Mouse (Mus musculus): ENCODE data around the gene Slc35a5.

The Slc35a5 gene

DNA sequence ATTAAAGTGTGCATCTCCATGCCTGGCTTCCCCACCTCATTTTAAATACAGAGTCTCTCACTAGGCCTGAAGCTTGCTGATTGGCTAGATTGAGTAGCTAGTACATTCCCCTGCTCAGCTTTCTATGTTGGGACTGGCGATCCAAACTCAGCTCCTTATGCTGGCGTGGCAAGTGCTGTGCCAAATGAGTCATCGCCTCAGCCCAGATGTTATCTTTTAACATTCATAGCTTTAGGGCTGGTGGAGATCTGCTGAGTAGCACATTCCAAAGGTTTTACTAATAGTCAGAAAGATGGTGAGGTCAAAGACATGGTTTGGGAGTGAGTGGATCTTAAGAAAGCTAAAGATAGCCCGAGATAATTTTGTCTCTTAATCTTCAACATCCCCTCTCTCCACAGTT, 48.0 kb downstream of the Slc35a5 start:
- DNase-seq, result no peak

DNA sequence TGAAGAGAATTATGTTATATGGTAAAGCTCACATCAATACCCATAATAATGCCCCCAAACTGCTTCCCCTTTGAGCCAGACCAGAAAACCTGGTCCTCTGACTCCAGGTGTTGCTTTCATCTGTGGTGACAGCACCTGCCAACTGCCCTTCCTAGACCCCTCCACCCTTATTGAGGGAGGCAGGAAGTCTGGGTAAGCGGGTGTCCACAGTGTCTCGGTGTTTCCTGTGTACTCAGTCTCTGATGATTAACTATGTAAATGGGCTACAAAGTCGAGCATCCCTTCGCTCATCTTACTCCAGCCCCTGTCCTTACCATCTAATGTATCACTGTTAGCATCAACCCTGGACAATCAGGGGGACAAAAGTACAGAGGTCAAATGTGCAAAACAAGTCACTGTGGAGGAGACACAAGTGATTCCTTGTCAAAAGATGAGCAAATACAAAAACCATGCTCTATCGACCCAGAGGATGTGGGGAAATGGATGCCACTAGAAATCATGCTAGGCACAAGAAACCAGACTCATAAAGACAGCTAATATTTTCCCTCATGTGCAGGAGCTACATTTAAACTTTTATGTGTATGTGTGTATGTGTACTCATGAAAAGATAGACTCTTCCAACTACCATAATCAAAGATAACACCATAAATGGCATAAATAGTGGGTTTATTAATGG, 50.2 kb downstream of the Slc35a5 start:
- DNase-seq, result no peak

DNA sequence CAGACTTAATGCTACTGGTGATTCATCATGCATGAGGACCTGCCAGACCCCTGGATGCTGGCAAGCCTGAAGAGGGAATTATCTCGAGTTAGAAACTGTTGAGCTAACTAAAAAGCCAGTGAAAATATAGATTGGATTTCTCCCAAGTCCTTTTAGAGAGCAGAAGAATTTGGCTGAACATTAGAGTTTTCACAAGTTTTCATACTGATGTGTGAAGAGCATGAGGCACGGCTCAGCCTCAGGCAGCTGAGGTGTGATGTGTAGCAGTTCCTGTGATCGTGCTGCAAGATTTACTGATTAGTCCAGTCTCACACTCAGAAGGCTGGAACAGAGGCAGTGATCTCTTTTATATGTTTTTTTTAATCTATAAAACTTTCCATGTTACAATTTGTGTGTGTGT, 53.5 kb downstream of the Slc35a5 start:
- no peak for DNase-seq

DNA sequence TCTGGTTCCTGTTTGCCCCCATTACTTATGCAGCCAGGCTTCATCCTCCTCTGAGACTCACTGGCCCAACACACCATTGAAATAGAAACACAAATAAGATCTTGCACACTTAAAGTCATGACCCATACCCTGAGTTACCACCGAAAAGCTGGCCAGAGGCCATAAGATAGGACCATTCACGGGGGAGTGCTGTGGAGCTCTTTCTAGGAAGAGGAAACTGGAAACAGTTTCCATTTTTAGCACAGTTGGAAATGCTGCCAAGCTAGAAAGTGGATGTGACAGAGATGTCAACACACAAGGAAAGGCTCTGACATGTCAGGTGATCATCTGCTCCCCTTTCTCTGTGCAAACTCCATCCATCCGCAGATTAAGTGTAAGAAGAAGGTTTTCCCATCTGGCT, 57.6 kb downstream of the Slc35a5 start:
- DNase-seq, result no peak

DNA sequence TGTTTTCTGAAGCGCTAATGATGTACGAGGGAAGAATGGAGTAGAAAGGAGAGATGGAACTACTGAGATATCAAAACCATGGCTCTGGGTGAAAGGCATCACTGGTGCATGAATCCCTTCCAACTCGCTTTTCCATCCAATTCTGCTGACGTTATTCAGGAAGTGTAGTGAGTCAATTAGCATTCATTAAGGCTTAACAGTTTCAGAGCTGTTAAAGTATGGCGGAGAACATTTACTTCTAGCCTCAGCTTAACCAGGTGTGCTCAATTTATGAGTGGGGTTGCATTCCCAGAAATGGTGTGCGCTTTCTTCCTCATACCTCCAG, 59.7 kb downstream of the Slc35a5 start:
- no peak for DNase-seq

DNA sequence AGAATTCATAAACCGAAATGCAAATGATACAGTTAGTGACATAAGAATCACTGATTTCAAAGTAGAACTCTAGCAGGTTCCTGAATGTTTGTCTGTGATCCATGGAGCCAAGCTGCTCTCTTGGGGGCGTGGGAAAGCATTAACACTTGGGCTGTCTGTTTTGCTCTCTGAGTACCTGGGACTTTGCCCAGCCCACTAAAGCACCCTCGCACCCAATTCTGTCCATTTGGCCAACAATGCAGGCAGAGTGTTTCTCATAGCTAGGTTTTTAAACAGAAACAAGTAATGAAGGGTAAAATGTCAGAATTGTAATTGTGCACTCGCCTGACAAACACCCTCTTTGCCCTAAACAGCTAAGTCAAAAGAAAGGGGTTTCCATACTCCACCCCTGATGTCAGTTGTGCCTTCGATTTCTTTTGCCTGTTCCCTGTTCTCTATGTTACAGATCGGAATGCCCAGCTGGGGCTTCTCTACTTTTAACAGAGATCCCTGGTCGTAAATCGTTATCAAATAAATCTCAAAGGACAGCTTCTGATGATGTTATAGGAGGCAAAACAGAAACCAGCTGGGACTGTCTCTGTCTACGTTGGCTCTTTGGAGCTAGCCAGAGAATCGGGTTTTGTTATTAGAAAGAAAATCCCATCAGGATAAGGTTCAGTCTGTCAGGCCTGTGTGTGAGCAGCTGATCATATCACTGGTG, 60.2 kb downstream of the Slc35a5 start:
- DNase-seq, result no peak

DNA sequence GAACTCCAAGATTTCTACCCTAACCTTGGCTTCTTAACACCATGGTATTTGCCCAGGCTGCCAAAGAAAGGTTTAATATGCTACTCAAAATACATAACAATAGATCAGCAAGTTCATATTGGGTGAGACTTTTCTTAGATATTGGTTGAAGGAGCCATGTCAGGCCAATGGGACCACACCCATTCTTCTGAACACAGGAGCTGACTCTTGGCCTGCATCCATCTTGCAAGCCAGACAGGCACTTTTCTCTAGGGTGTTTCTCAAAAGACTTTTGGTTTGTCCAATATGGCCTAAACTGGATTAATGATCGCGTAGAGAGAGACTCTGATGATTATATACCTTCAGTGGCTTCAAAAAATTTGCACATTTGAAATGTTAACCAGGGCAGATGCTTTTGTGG, 61.0 kb downstream of the Slc35a5 start:
- DNase-seq, result no peak

DNA sequence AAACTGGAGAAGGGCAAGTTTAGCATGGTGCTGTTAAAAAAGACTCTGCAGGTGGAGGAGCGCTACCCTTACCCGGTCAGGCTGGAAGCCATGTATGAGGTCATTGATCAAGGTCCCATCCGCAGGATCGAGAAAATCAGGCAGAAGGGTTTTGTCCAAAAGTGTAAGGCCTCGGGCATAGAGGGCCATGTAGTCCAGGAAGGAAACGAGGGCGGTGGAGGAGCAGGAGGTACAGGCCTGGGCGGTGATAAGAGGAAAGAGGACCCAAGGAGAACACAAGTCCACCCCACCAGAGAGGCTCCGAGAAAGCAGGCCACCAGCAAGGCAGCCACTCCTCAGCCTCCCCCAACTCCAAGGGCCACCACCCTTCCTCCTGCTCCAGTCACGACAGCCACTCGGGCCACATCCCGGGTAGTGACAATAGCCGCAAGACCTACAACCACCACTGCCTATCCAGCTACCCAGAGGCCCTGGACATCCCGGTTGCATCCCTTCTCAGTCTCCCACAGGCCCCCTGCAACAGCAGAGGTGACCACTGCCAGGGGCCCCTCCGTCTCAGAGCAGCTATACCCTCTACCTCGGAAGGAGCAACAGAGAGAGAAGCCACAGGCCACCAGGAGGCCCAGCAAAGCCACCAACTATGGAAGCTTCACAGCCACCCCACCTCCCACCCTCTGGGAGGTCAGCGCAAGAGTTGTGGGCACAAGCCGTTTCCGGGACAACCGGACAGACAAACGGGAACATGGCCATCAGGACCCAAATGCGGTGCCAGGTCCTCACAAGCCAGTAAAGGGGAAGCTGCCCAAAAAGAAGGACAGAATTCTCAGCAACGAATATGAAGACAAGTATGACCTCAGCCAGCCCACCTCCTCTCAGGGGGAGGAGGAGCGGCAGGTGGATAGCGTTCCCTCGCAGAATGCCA, 62.7 kb downstream of the Slc35a5 start:
- no peak for DNase-seq

DNA sequence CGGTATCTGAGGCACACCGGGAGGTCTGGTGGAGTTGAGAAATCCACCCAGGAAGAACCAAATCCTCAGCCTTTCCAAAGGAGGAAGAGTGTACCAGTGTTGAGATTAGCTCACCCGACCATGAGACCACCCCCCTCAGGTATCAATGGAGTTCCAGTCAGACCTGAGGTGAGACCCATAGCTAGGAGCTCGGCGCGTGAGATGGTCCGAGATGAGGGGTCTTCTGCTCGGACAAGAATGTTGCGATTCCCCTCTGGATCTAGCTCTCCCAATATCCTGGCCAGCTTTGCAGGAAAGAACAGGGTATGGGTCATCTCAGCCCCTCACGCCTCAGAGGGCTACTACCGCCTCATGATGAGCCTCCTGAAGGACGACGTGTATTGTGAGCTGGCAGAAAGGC, 63.5 kb downstream of the Slc35a5 start:
- DNase-seq, result no peak

DNA sequence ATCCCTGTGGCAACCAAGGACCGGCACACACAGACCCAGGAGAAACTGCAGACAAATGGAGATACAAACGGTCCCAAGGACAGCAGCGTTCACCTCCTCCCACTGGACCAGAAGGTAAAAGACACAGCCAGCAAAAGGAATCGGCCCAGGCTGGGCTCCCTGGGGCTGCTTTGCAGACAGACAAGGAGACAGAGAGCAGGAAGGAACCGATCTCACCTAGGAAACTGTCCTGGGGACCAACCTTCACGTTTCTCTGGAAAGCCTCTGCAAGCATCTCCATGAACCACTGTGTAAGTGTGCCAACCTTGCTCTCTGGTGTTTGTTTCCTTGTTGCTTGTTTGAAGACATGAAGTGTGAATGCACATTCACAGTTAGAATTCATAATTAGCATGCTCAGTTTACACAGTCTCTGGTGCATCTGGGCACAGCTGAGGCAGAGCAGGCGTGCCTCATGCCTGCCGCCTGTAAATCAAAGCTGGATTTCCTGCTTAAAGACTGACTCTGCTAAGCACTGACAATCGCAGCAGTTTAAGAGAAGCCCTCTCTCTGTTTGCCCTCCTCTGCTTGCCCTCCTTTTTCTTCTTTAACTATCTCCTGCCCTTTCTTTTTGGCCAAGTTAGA, 64.3 kb downstream of the Slc35a5 start:
- no peak for DNase-seq

DNA sequence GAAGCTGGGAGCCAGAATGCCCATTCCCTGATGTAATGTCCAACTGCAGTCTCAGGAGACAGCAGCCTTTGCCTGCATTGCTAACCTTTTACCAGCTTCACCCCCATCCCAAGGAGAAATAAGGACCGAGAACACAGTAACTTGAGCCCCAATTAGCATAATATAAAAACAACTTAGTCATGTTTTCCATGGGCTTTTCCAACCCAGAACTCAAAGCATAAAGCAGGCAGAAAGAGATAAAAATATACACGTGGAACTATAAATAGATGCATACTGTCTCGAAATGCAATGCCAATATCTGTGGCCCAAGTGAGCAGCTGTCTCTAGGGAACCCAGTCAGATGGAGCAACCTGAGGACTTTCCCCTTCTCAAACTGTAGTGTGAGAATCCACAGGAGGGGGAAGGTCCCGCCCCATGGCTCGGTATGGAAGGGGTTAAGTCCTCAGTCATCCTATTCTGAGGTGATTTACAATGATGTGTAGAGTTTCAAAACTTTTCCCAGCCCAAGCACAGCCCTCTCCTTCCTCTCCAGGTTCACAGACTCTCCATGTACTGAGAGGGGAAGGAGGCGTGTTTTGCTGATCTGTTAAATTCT, 65.3 kb downstream of the Slc35a5 start, which contains the start of gene Ccdc80:
Gene Ccdc80 (plus strand): TSS at position 266 of the 595 bp plus-strand sequence.
- no peak for DNase-seq

DNA sequence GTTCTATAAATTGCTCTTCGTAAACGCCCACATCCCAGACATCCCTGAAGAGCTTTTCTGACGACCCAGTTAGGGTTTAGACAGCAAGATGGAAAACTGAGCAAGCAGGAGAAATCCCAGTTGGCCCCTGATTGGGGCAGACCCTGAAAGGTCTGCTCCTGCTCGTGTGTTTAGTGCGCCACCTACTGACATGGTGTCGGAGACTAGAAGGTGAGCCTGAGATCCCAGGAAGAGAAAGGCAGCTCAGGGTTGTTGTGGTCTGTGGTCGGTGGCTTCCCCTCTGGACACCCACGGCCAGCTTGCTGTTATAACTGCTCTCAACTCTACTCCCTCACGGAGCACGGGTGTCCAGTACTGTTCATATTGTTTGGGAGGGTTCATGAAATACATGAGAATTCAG, 68.5 kb downstream of the Slc35a5 start:
- DNase-seq, result peak; percentile 36 to 72

Measured in spleen, adult 18-20 months (tissue).